Mouse (Mus musculus) lung, embryonic 14.5 days (tissue): Measurements from ENCODE around the gene Nexn. TPM values are rescaled to one million over a fixed set of nuclear protein-coding genes. Genes with fewer than 3 reads are reported as not detected.
A peak's percentile ranks its signal among the peaks of the same experiment; 100 is the strongest.

ENCODE experiments used
- ATAC-seq: fragments of 200-750 bp; cut with Nextera tagmentation; 2 replicates; pipeline ENCODE4 v1.8.0; 2017; ENCODE audit warnings: mild to moderate bottlenecking, moderate TSS enrichment, moderate library complexity; ENCODE audit not compliant: insufficient read depth
- DNase-seq: peaks from one replicate; pipeline ENCODE4 v3.0.0-alpha.2; 2015
- H3K27ac ChIP-seq: fragments of 300-500 bp; sonication (generic); 2 replicates; pipeline ENCODE4 v1.5.1; 2014; ENCODE audit warnings: low read depth, mild to moderate bottlenecking, moderate library complexity
- H3K27me3 ChIP-seq: fragments of 300-500 bp; sonication (generic); 2 replicates; pipeline ENCODE4 v1.6.1; 2014; ENCODE audit warnings: low read length, control low read depth; ENCODE audit not compliant: insufficient read depth
- H3K36me3 ChIP-seq: fragments of 300-500 bp; sonication (generic); 2 replicates; pipeline ENCODE4 v1.6.1; 2014; ENCODE audit warnings: control low read depth; ENCODE audit not compliant: insufficient read depth
- H3K4me1 ChIP-seq: fragments of 300-500 bp; sonication (generic); 2 replicates; pipeline ENCODE4 v1.6.1; 2014; ENCODE audit warnings: antibody characterized with exemption, control low read depth; ENCODE audit not compliant: insufficient read depth
- H3K4me2 ChIP-seq: fragments of 300-500 bp; sonication (generic); 2 replicates; pipeline ENCODE4 v1.6.1; 2014; ENCODE audit warnings: mild to moderate bottlenecking
- H3K4me3 ChIP-seq: fragments of 300-500 bp; sonication (generic); 2 replicates; pipeline ENCODE4 v1.5.1; 2014; ENCODE audit warnings: low read depth, low read length
- H3K9ac ChIP-seq: fragments of 300-500 bp; sonication (generic); 2 replicates; pipeline ENCODE4 v1.6.1; 2014
- H3K9me3 ChIP-seq: fragments of 300-500 bp; sonication (generic); 2 replicates; pipeline ENCODE4 v1.6.1; 2016; ENCODE audit warnings: low read depth, low read length, control low read depth
- CTCF ChIP-seq: IDR thresholded peaks from 2 replicates; pipeline ENCODE4 v1.5.1; 2016; ENCODE audit warnings: antibody characterized with exemption, low read depth
- WGBS: fragments of 180-500 bp; shearing (Covaris S2); extraction: QIAGEN DNeasy Blood & Tissue Kit; methylation state at CpG from one replicate; pipeline ENCODE4 v1.1.7; 2014; 5-methylcytosine and 5-hydroxymethylcytosine counted together
- polyA plus RNA-seq: library from polyadenylated mRNA; unstranded; fragments of >200 nt; fragmentation: Nextera tagmentation; extraction: Ambion mirVana; gene quantifications from 2 replicates; pipeline ENCODE4 v1.2.1, GENCODE M21; 2014

The Nexn gene
- polyA plus RNA-seq, 1 experiment from 2014 or later = 72.6 TPM

DNA sequence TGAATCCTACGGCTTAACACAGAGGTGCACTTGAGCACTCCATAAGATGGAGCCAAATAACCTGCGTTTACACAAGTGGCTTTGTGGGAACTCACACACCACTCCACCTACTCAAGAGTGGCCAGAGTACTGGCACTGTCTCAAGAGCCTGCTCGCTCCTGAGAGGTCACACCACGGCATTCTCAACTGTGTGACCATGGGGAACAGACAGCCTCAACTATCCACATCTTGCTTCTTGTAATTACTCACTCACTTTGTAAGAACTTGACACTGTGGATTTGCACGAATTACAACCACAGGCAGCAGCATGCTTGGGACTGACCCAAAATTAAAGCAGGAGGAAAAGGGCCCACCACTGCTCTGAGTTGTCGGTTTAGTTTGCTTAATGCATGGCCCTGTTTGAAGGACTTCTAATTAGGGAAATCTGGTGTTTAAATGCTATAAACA is 74.3 kb downstream of the Nexn start:
- Histone ChIP-seq H3K27ac (peak overlapping the region; percentile 97), H3K9me3 (no peaks in the 10 kb centered on the region), H3K27me3 (no peaks in the 10 kb centered on the region), H3K36me3 (no peaks in the 10 kb centered on the region), H3K9ac (peak overlapping the region; percentile 68), H3K4me3 (peak overlapping the region; percentile 45), H3K4me1 (peaks cover 15% of the 10 kb centered on the region), H3K4me2 (peak overlapping the region; percentile 74)
- WGBS = 3% methylated on average over 6 of the region's 6 CpGs
- peak; percentile 81 for DNase-seq
- TF ChIP-seq CTCF = no peak
- ATAC-seq = peak; percentile 82

GRCm38 (mm10) chr3:152190679-152191477 is 75.3 kb downstream of the Nexn start:
- no peak for TF ChIP-seq CTCF
- H3K27me3 ChIP-seq = no peaks in the 10 kb centered on the region
- 49% methylated on average over 9 of the region's 9 CpGs for WGBS
- DNase-seq = no peak
- H3K36me3 ChIP-seq = peaks cover 8% of the 10 kb centered on the region
- H3K4me1 ChIP-seq = peaks cover 15% of the 10 kb centered on the region
- peak overlapping the region; percentile 57 for H3K9ac ChIP-seq
- no peaks in the 10 kb centered on the region for H3K9me3 ChIP-seq
- peak overlapping the region; percentile 79 for H3K27ac ChIP-seq
- peak overlapping the region; percentile 45 for H3K4me3 ChIP-seq
- ATAC-seq = no peak
- H3K4me2 ChIP-seq = peak overlapping the region; percentile 74

GRCm38 (mm10) chr3:152189306-152189705 is 76.8 kb downstream of the Nexn start:
- peak overlapping the region; percentile 44 for H3K4me2 ChIP-seq
- H3K4me1 ChIP-seq = peaks cover 15% of the 10 kb centered on the region
- no peak for TF ChIP-seq CTCF
- DNase-seq (peak; percentile 77), ATAC-seq (no peak)
- WGBS = 20% methylated on average over 4 of the region's 4 CpGs
- H3K4me3 ChIP-seq = 0 out of 2 replicates have a peak overlapping the region, but pooled peaks have one; percentile 0
- H3K9me3 ChIP-seq = no peaks in the 10 kb centered on the region
- H3K27me3 ChIP-seq = no peaks in the 10 kb centered on the region
- no peak overlapping the region for H3K9ac ChIP-seq
- H3K36me3 ChIP-seq = peaks cover 21% of the 10 kb centered on the region
- H3K27ac ChIP-seq = peak overlapping the region; percentile 61

Other genes starting within 250 kb of the Nexn start
- gene Gipc2, start 100.1 kb downstream of the Nexn start, polyA plus RNA-seq = 4.3 and 6.8 TPM in 2 replicates
- gene Dnajb4, start 56.0 kb downstream of the Nexn start, polyA plus RNA-seq = 33.7 and 36.8 TPM in 2 replicates
- 300 and 305 TPM in 2 replicates for gene Fubp1, start 55.9 kb downstream of the Nexn start, polyA plus RNA-seq
- 18.1 and 20.3 TPM in 2 replicates for gene Miga1, start 74.1 kb upstream of the Nexn start, polyA plus RNA-seq
- gene Usp33, start 80.1 kb upstream of the Nexn start, polyA plus RNA-seq = 57.4 and 59.0 TPM in 2 replicates
- 68.6 and 72.3 TPM in 2 replicates for gene Zzz3, start 129.1 kb upstream of the Nexn start, polyA plus RNA-seq